Mouse (Mus musculus) adrenal gland, adult 10 weeks (tissue): ENCODE measurements around the gene Fastkd5. TPM values are rescaled to one million over a fixed set of nuclear protein-coding genes. Genes with fewer than 3 reads are reported as not detected.

Experiments
- polyA plus RNA-seq: library from polyadenylated mRNA; stranded (reverse); fragments of 350-450 nt; fragmentation: Illumina TruSeq; extraction: RNeasy Lipid Tissue Mini Kit (QIAGEN cat#74804); gene quantifications from one replicate; pipeline ENCODE4 v1.2.3, GENCODE M21; 2014; ENCODE audit warnings: low read depth, low replicate concordance

Fastkd5 gene
- polyA plus RNA-seq = 32.5 TPM

DNA sequence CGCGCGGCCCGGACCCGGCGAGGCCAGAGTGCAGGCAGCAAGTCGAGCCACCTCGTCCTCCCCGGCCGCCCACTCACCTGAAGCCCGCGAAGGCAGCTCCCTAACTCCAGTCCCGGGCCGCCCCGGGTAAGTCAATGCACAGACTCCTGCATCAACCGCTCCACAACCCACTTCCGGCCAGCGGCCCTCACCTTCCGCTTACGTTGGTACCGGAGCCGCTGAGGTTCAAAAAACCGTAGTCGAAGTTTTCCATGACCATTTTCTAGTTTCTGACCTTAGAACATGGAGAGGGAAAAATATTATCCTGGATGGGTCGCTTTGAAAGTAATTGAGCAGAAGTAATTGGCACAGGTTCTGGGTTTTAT is at the start of gene Fastkd5, which contains the start of gene Ubox5:
Gene Fastkd5, minus strand, starts transcription at position 189 of the 365 bp plus-strand sequence.
Gene Ubox5, minus strand, starts transcription at position 200 of the 365 bp plus-strand sequence.

GRCm38 (mm10) chr2:130667559-130667958 is 37.7 kb upstream of the Fastkd5 start, which contains the start of gene Itpa:
Gene Itpa (plus strand): TSS chr2:130667610.

GRCm38 (mm10) chr2:130664102-130664701 is 34.4 kb upstream of the Fastkd5 start, which contains the start of gene Ddrgk1:
Gene Ddrgk1 (minus strand): TSS chr2:130664659.

DNA sequence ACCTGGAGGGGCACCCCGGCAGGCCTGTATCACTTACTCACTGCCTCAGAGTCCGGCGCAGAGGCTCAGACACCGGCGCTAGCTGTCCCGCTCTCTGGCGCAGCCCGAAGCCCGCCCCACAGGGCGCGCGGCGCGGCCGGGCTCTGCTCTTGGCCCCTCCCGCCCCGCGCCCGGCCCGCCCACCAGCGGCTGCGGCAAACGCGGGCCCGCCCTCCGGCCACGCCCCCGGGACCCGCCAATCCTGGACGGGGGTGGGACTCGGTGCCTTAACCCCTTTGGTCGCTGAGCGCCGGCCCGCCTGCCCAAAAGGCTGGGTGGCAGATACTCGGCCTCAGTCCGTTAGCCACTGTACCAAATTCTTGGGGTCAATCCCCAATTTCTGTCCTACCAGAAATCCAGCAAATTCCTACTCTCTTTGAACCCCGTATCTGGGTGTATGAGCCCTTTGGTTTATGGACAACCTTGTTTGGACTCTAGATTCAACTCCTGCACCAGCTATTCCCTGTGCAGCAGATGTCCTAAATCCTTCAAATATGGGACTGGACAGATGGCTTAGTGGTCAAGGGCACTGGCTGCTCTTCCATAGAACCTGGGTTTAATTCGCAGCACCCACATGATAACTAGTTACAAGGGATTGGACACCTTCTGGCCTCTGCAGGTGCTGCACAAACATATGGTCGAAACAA is 13.0 kb upstream of the Fastkd5 start, which contains the start of gene Lzts3:
Gene Lzts3, minus strand, starts transcription at position 120 of the 686 bp plus-strand sequence.

DNA sequence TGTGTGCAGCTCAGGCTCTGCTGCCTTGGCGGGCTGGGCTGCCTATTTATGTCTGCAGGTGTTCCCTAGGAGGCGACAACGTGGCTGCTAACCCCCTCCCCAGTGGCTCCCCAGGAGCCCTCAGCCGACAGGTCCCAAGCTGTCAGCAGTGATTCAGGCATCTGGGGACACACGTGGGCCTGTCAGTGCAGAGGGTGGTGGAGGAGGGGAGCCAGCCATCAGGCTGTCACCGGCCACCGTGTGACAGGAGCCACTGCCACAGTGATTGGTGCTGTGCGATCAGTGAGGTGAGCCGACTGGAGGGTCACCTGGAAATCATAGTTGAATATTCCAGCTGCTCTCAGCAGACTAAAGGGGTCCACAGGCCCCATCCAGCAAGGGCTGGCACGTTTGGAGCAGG is 47.3 kb downstream of the Fastkd5 start, which contains the start of gene Avp:
Gene Avp, minus strand, starts transcription at position 3 of the 400 bp plus-strand sequence.

GRCm38 (mm10) chr2:130575873-130576272 is 54.0 kb downstream of the Fastkd5 start, which contains the start of gene Oxt:
Gene Oxt (plus strand): TSS chr2:130576173.

Other genes with a start within 250 kb of the Fastkd5 start
- 0.29 TPM for gene Cpxm1, start 232.5 kb downstream of the Fastkd5 start, polyA plus RNA-seq
- gene Gm28372, start 224.8 kb downstream of the Fastkd5 start, polyA plus RNA-seq = not detected
- gene 1700020A23Rik, start 224.8 kb downstream of the Fastkd5 start, polyA plus RNA-seq = not detected
- gene Tmem239, start 223.5 kb downstream of the Fastkd5 start, polyA plus RNA-seq = not detected
- 23.9 TPM for gene Vps16, start 205.7 kb downstream of the Fastkd5 start, polyA plus RNA-seq
- gene Pced1a, start 205.3 kb downstream of the Fastkd5 start, polyA plus RNA-seq = 5.9 TPM
- 196 TPM for gene Ptpra, start 179.7 kb downstream of the Fastkd5 start, polyA plus RNA-seq
- 1.2 TPM for gene Mrps26, start 66.3 kb downstream of the Fastkd5 start, polyA plus RNA-seq
- not detected for gene Oxt, start 53.9 kb downstream of the Fastkd5 start, polyA plus RNA-seq
- not detected for gene Avp, start 47.5 kb downstream of the Fastkd5 start, polyA plus RNA-seq
- 4.7 TPM for gene Ubox5, start within 50 bp of the Fastkd5 start, polyA plus RNA-seq
- 2.3 TPM for gene Lzts3, start 12.8 kb upstream of the Fastkd5 start, polyA plus RNA-seq
- gene Ddrgk1, start 34.6 kb upstream of the Fastkd5 start, polyA plus RNA-seq = 16.0 TPM
- 40.2 TPM for gene Itpa, start 37.6 kb upstream of the Fastkd5 start, polyA plus RNA-seq
- gene Slc4a11, start 67.5 kb upstream of the Fastkd5 start, polyA plus RNA-seq = 0.64 TPM